Mouse (Mus musculus) thymus, adult 2 months (tissue): ENCODE data around the gene Sun1. TPM values are rescaled to one million over a fixed set of nuclear protein-coding genes. Genes with fewer than 3 reads are reported as not detected.

Experiments used
- DNase-seq: peaks from one replicate; pipeline ENCODE4 v3.0.0; 2021
- H3K27ac ChIP-seq: fragments of 200-500 bp; 2 replicates; pipeline ENCODE4 v1.5.1; 2012; ENCODE audit warnings: low read length, control low read depth; ENCODE audit not compliant: control insufficient read depth, insufficient read depth
- H3K27me3 ChIP-seq: fragments of 200-500 bp; 2 replicates; pipeline ENCODE4 v1.6.1; 2012; ENCODE audit warnings: mild to moderate bottlenecking, low read length, moderate library complexity, mixed read lengths; ENCODE audit not compliant: control insufficient read depth, insufficient read depth
- H3K36me3 ChIP-seq: fragments of 200-500 bp; 2 replicates; pipeline ENCODE4 v1.6.1; 2012; ENCODE audit warnings: mild to moderate bottlenecking, low read length, moderate library complexity; ENCODE audit not compliant: control insufficient read depth, insufficient read depth
- H3K4me1 ChIP-seq: fragments of 200-500 bp; replicated peaks from 2 replicates; pipeline ENCODE4 v1.6.1; 2012; ENCODE audit warnings: low read length; ENCODE audit not compliant: control insufficient read depth, insufficient read depth
- H3K4me3 ChIP-seq: fragments of 200-500 bp; 2 replicates; pipeline ENCODE4 v1.5.1; 2012; ENCODE audit warnings: mild to moderate bottlenecking, low read length, control low read depth, moderate library complexity; ENCODE audit not compliant: control insufficient read depth, insufficient read depth
- CTCF ChIP-seq: fragments of 200-500 bp; IDR thresholded peaks from 2 replicates; pipeline ENCODE4 v1.5.1; 2012; ENCODE audit warnings: mild to moderate bottlenecking, control low read depth, low read length, moderate library complexity, borderline replicate concordance; ENCODE audit not compliant: control insufficient read depth, poor library complexity, insufficient read depth; ENCODE audit errors: extremely low read depth
- POLR2A ChIP-seq: fragments of 200-500 bp; IDR thresholded peaks from 2 replicates; pipeline ENCODE4 v1.6.1; 2012; ENCODE audit warnings: mild to moderate bottlenecking, low read length, control low read depth, moderate library complexity; ENCODE audit not compliant: control insufficient read depth, poor library complexity, insufficient read depth; ENCODE audit errors: extremely low read depth
- WGBS: fragments of 180-500 bp; shearing (Covaris S2); methylation state at CpG from one replicate; pipeline ENCODE4 v1.1.7; 2018; 5-methylcytosine and 5-hydroxymethylcytosine counted together
- polyA plus RNA-seq: library from polyadenylated mRNA; depleted of rRNA; stranded (reverse); fragments of >200 nt; gene quantifications from 2 replicates; pipeline ENCODE4 v1.2.3, GENCODE M21; 2012

Gene Sun1
- polyA plus RNA-seq, 1 experiment = 36.3 TPM

GRCm38 (mm10) chr5:139241022-139241761 lies 40.8 kb downstream of the Sun1 start:
- Histone ChIP-seq H3K27ac (no peak overlapping the region), H3K36me3 (peaks cover 47% of the 10 kb centered on the region), H3K27me3 (no peaks in the 10 kb centered on the region), H3K4me3 (no peak overlapping the region), H3K4me1 (no peaks in the 10 kb centered on the region)
- no peak for DNase-seq
- TF ChIP-seq POLR2A (no peak), CTCF (no peak)
- WGBS = 96% methylated on average over 15 of the region's 15 CpGs

- Histone ChIP-seq H3K27ac (no peak overlapping the region), H3K27me3 (no peaks in the 10 kb centered on the region), H3K4me1 (no peaks in the 10 kb centered on the region), H3K4me3 (no peak overlapping the region), H3K36me3 (peaks cover 58% of the 10 kb centered on the region)
- TF ChIP-seq POLR2A = no peak
- TF ChIP-seq CTCF = no peak
- DNase-seq = no peak
- 97% methylated on average over 1 of the region's 1 CpGs for WGBS
These were observed 42.9 kb downstream of the Sun1 start for GRCm38 (mm10) chr5:139243384-139243783.

- 93% methylated on average over 3 of the region's 3 CpGs for WGBS
- Histone ChIP-seq H3K27ac (no peak overlapping the region), H3K4me3 (no peak overlapping the region), H3K27me3 (no peaks in the 10 kb centered on the region), H3K4me1 (no peaks in the 10 kb centered on the region), H3K36me3 (peaks cover 31% of the 10 kb centered on the region)
- no peak for DNase-seq
- TF ChIP-seq POLR2A = no peak
- TF ChIP-seq CTCF = no peak
These were observed 47.3 kb downstream of the Sun1 start for GRCm38 (mm10) chr5:139247767-139248166.

DNA sequence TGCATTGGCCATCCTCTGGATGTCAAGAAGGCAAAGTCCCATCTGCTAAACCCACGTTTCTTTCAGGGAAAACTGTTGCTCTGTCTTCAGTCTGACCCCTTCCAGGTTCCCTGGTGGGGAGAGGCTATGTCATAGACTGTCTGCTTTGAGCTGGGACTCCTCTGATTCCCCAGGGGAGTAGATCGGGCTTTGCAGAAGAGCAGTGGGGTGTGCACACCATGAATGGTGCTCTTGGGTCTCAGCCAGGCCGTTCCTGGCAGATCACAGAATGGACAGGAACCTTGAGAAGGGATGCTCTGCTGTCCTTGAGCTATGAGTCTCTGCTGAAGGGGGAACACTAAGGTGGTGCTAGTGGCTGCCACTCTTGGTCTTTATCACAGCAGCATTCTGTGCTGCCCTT lies 48.4 kb downstream of the Sun1 start:
- no peak for DNase-seq
- Histone ChIP-seq H3K4me3 (no peak overlapping the region), H3K27me3 (no peaks in the 10 kb centered on the region), H3K27ac (no peak overlapping the region), H3K36me3 (peaks cover 31% of the 10 kb centered on the region), H3K4me1 (peaks cover 8% of the 10 kb centered on the region)
- WGBS = 90% methylated on average over 3 of the region's 3 CpGs
- TF ChIP-seq CTCF (no peak), POLR2A (no peak)

DNA sequence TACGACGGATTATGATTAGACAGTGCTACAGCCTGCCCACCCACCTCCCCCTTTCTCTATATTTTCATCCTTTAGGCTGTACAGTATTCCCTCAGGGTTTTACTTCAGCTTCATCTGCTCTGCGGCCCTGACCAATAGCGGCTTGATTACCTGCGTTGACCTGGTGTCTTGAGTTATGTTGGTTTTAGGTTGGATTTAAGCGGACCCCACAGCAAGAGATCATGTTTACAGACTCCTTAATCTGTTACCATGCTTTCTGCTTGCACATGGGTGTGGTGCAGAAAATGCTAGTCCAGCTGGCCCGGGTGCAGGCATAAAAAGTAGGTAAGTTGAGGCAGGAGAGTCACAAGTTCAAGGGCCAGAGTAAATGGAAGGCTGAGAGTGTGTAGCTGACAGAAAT lies 50.8 kb downstream of the Sun1 start:
- Histone ChIP-seq H3K4me1 (peaks cover 12% of the 10 kb centered on the region), H3K4me3 (no peak overlapping the region), H3K36me3 (peaks cover 22% of the 10 kb centered on the region), H3K27ac (no peak overlapping the region; the same call in 1 of the 2 replicates), H3K27me3 (no peaks in the 10 kb centered on the region)
- DNase-seq = no peak
- WGBS = 93% methylated on average over 7 of the region's 7 CpGs
- TF ChIP-seq CTCF (no peak), POLR2A (no peak)

GRCm38 (mm10) chr5:139251736-139252080 lies 51.3 kb downstream of the Sun1 start:
- no peak for DNase-seq
- H3K27ac ChIP-seq = peak overlapping the region; percentile 14
- WGBS = under 1% methylated on average over 8 of the region's 8 CpGs

More at GRCm38 (mm10) chr5:139251736-139252080, 51.3 kb downstream of the Sun1 start:
- TF ChIP-seq CTCF (no peak), POLR2A (no peak)
- Histone ChIP-seq H3K4me3 (peak overlapping the region; percentile 61), H3K36me3 (peaks cover 18% of the 10 kb centered on the region), H3K4me1 (peaks cover 12% of the 10 kb centered on the region), H3K27me3 (no peaks in the 10 kb centered on the region)
